Mouse (Mus musculus) megakaryocyte, embryonic 14.5 days (primary cell): Measurements from ENCODE around the gene Tnni1. TPM values are rescaled to one million over a fixed set of nuclear protein-coding genes. Genes with fewer than 3 reads are reported as not detected.
A peak's percentile ranks its signal among the peaks of the same experiment; 100 is the strongest.

Source experiments
- H3K27me3 ChIP-seq: replicated peaks from 2 replicates; pipeline ENCODE3; 2012; ENCODE audit warnings: inconsistent platforms
- H3K36me3 ChIP-seq: replicated peaks from 2 replicates; pipeline ENCODE3; 2012; ENCODE audit warnings: low read length, inconsistent platforms, mixed read lengths
- H3K4me1 ChIP-seq: 2 replicates; pipeline ENCODE4 v1.6.1; 2012; ENCODE audit warnings: inconsistent platforms
- H3K4me3 ChIP-seq: replicated peaks from 2 replicates; pipeline ENCODE3; 2012; ENCODE audit warnings: moderate library complexity, mild to moderate bottlenecking, inconsistent platforms
- H3K9me3 ChIP-seq: 2 replicates; pipeline ENCODE4 v1.6.1; 2012; ENCODE audit warnings: inconsistent platforms
- FLI1 ChIP-seq: IDR thresholded peaks from 2 replicates; pipeline ENCODE4 v1.6.1; 2012; ENCODE audit warnings: low read length, inconsistent platforms, mixed read lengths
- GATA1 ChIP-seq: IDR thresholded peaks from 3 replicates; pipeline ENCODE4 v1.6.1; 2012; ENCODE audit warnings: mixed read lengths, low read length, inconsistent platforms, borderline replicate concordance
- polyA plus RNA-seq: library from polyadenylated mRNA; stranded (reverse); fragments of >175 nt; gene quantifications from 2 replicates; pipeline ENCODE4 v1.2.3, GENCODE M21; 2012; ENCODE audit warnings: low replicate concordance; ENCODE audit not compliant: insufficient read depth

Gene Tnni1
- polyA plus RNA-seq, 1 experiment = 0.82 TPM

- peaks cover 26% of the 10 kb centered on the region for H3K36me3 ChIP-seq
- TF ChIP-seq FLI1 (no peak), GATA1 (no peak)
- H3K4me3 ChIP-seq = no peak overlapping the region
- no peaks in the 10 kb centered on the region for H3K9me3 ChIP-seq
- H3K27me3 ChIP-seq = no peaks in the 10 kb centered on the region
- H3K4me1 ChIP-seq = peaks cover 43% of the 10 kb centered on the region
These were observed 23.9 kb upstream of the Tnni1 start for GRCm38 (mm10) chr1:135755287-135755686.

DNA sequence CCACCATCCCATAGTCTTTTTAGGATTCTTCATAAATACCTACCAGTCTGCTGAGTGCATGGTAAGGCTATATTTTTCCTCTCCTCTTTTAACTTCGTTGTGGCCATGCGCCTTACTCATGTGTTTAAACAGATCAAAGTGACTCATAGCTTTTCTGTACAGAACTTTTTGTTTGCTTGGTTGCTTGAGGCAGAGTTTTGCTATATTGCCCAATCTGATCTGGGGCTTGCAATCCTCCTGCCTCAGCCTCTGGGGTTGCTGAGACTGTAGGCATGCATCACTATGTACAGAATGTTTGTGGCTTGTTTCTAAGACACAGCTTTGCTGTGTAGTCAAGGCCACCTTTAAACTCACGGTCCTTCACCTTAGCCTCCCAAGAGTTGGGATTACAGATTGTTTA lies 23.3 kb upstream of the Tnni1 start:
- no peaks in the 10 kb centered on the region for H3K9me3 ChIP-seq
- no peak overlapping the region for H3K4me3 ChIP-seq
- no peak for TF ChIP-seq GATA1
- no peak for TF ChIP-seq FLI1
- H3K27me3 ChIP-seq = no peaks in the 10 kb centered on the region
- peaks cover 20% of the 10 kb centered on the region for H3K36me3 ChIP-seq
- H3K4me1 ChIP-seq = peaks cover 44% of the 10 kb centered on the region

DNA sequence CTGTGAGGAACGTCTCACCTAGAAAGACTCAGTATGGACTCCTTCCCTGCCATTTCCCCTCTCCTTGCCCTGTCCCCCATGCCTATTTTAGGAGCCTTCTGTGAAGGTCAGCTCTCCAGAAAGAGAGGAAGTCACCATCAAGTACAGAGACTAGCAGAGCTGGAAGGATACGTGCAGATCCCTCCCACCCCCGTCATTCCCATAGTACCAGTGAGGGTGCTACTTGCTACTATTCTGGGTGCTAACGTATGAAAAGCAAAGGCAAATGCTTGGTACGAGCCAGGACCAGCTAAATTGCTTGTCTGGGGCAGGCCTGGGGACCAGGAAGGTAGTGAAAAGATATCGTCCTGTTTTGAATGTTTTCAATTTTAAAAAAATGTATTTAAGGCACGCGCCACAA lies 21.9 kb upstream of the Tnni1 start:
- peaks cover 6% of the 10 kb centered on the region for H3K36me3 ChIP-seq
- no peak for TF ChIP-seq GATA1
- no peak for TF ChIP-seq FLI1

GRCm38 (mm10) chr1:135759685-135760084 lies 19.5 kb upstream of the Tnni1 start:
- no peak for TF ChIP-seq FLI1
- H3K27me3 ChIP-seq = no peaks in the 10 kb centered on the region
- peaks cover 60% of the 10 kb centered on the region for H3K4me1 ChIP-seq
- no peak overlapping the region for H3K4me3 ChIP-seq
- no peaks in the 10 kb centered on the region for H3K36me3 ChIP-seq
- no peaks in the 10 kb centered on the region for H3K9me3 ChIP-seq

More for the DNA sequence above, 21.9 kb upstream of the Tnni1 start:
- Histone ChIP-seq H3K4me1 (peaks cover 53% of the 10 kb centered on the region), H3K4me3 (no peak overlapping the region), H3K27me3 (no peaks in the 10 kb centered on the region), H3K9me3 (no peaks in the 10 kb centered on the region)

DNA sequence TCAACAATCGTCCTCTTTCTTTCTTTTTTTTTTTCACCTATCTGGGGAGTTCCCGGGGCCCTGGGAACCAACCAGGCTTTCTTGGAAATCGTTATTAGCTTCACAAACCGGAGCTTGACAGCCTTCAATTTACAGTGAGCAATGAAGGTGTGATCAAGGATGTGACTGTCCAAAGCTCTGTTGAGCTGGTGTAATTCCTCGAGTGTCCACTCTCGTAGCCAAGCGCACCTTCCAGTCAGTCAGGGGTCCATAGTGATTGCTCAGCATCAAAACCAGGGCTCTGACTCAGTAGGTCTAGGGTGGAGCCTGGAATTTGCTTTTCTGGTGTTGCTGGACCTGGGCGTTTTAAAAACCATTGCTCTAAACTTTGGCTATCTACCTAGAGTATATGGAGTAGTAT lies 19.0 kb upstream of the Tnni1 start:
- TF ChIP-seq FLI1 = no peak
- no peak for TF ChIP-seq GATA1
- Histone ChIP-seq H3K4me1 (peaks cover 62% of the 10 kb centered on the region), H3K4me3 (no peak overlapping the region), H3K9me3 (no peaks in the 10 kb centered on the region), H3K27me3 (peaks cover 1% of the 10 kb centered on the region), H3K36me3 (no peaks in the 10 kb centered on the region)

- H3K36me3 ChIP-seq = no peaks in the 10 kb centered on the region
- peaks cover 15% of the 10 kb centered on the region for H3K27me3 ChIP-seq
- peaks cover 69% of the 10 kb centered on the region for H3K4me1 ChIP-seq
- no peak overlapping the region for H3K4me3 ChIP-seq
- TF ChIP-seq FLI1 (no peak), GATA1 (no peak)
- H3K9me3 ChIP-seq = no peaks in the 10 kb centered on the region
These were observed 17.5 kb upstream of the Tnni1 start for GRCm38 (mm10) chr1:135761728-135762127.

- Histone ChIP-seq H3K36me3 (peaks cover 17% of the 10 kb centered on the region), H3K27me3 (peaks cover 18% of the 10 kb centered on the region), H3K4me1 (peaks cover 79% of the 10 kb centered on the region), H3K4me3 (no peak overlapping the region), H3K9me3 (no peaks in the 10 kb centered on the region)
- no peak for TF ChIP-seq FLI1
- no peak for TF ChIP-seq GATA1
These were observed 15.6 kb upstream of the Tnni1 start for GRCm38 (mm10) chr1:135763503-135764205.

- Histone ChIP-seq H3K9me3 (no peaks in the 10 kb centered on the region), H3K4me3 (peak overlapping the region; percentile 62), H3K4me1 (peaks cover 84% of the 10 kb centered on the region), H3K36me3 (peaks cover 22% of the 10 kb centered on the region), H3K27me3 (peaks cover 18% of the 10 kb centered on the region)
- TF ChIP-seq FLI1 = no peak
These were observed 15.1 kb upstream of the Tnni1 start for GRCm38 (mm10) chr1:135764206-135764528.

DNA sequence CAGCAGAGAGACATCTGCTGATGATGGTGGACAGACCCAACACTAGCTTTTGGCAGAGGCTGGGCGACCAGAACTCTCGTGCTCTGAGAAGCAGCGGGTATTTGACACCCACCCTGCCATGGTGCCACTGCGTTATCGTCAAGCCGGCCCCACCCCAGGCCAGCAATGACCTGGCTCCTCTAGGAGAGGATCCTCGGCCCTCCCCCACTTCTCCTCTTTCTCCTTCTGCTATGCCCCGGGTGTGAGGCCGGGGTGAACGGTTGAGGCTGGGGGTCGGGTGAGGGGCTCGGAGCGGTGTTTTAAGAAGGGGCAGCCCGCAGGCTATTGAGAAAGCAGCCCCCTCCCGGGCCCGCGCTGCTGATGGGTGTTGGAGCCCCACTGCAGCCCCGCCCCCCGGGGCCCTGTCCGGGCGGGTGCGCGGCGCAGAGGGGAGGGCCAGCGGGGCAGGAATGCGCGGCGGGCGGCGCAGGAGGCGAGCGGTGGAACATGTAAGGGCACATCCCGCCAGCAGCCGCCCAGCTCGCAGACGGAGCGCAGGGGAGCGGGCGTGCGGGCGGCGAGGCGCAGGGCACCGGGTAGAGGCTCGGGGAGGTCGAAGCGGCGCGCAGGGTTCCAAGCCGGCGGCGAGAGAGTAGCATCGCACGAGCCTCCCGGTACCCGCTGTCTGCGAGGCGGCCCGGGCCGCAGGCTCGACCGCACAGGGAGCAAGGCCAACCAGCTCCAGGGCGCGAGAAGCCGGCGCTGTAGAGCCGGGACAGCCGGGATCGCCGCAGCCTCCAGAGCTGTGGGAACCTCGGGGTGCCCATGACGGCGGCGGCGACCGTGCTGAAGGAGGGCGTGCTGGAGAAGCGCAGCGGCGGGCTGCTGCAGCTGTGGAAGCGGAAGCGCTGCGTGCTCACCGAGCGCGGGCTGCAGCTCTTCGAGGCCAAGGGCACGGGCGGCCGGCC lies 13.3 kb upstream of the Tnni1 start, which contains the start of gene Phlda3:
Gene Phlda3 (plus strand): TSS at position 475 of the 947 bp plus-strand sequence.
- H3K27me3 ChIP-seq = peaks cover 18% of the 10 kb centered on the region
- H3K4me1 ChIP-seq = peaks cover 88% of the 10 kb centered on the region
- no peaks in the 10 kb centered on the region for H3K9me3 ChIP-seq
- H3K36me3 ChIP-seq = peaks cover 39% of the 10 kb centered on the region
- TF ChIP-seq FLI1 = no peak
- TF ChIP-seq GATA1 = no peak
- H3K4me3 ChIP-seq = peak within 1 kb of the TSS; percentile 97
